Mouse (Mus musculus): Measurements from ENCODE around the gene Tnk2.

- TF ChIP-seq POLR2A (IDR thresholded peaks at IDR 0.05; ENCODE audit: insufficient read length, low read depth) (no peak), USF1 (IDR thresholded peaks at IDR 0.05; ENCODE audit: low read depth) (no peak)
These were observed 37.1 kb downstream of the Tnk2 start for GRCm38 (mm10) chr16:32680806-32681205.

All from myocyte (in vitro differentiated cells).